In the genomic region with DNA sequence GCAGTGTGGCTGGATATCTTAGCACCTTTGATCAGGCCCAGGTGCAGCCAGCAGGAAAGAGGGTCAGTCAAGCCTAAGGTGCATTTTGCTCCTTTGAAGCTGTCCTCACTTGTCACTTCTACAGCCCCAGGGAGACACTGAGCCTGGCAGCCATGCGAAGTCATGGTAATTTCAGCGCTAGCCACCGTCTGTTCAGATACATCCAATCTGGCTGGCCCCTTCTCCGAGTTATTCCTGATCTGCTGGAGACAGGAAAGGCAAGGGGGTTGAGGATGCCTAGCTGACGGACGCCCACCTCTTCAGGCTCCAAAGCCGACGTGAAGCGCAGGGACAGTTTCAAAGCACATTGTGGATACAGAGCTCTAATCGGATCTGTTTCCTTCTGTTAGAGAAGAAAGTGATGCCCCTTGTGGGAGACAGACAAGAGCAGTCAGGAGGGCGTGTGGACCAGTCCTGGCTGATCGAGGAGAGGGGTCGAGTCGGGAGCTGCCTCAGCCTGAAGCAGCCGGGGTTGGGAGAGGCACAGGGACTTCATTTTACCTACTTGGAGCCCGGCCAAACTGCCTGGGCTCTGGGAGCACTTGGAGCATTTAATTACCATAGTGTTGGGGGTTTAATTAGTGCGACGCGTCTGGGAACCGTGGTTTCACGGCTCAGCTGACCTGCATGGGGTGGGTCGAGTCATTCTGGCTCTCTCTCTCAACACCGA, we compare ENCODE assay signal across 8 mouse cellular contexts. TPM values are rescaled to one million over a fixed set of nuclear protein-coding genes. Genes with fewer than 3 reads are reported as not detected.
DNase-seq lines count a peak whose midpoint lies in the region; ATAC-seq and TF ChIP-seq lines count a peak whose summit lies in the region.

No protein-coding gene starts in this region.

- peak; percentile 17 to 28 for DNase-seq in left cerebral cortex, adult 2 months (ENCODE audit: extremely low spot score in 1 of 2, low spot score in 2 of 2)
- no peak for DNase-seq in left cerebral cortex, adult 8-10 months (ENCODE audit: low spot score in 2 of 2)
- peak; percentile 17 for DNase-seq in cerebellum, adult 9-11 months
- DNase-seq in kidney, postnatal 4 days, result peak; percentile 67 to 78
- peak; percentile 77 for DNase-seq in midbrain, postnatal 0 days (ENCODE audit: low spot score)
- DNase-seq in spleen, postnatal 14 days (ENCODE audit: low spot score in 2 of 2), result no peak
- no peak for DNase-seq in spleen, postnatal 36 days (ENCODE audit: low spot score in 2 of 2)

- peaks cover 52% of the 10 kb centered on the region for H3K4me1 ChIP-seq in heart, embryonic 16.5 days (ENCODE audit: control insufficient read depth, insufficient read depth, low read length)
- H3K4me1 ChIP-seq in midbrain, postnatal 0 days (ENCODE audit: insufficient read depth, low read length), result no peaks in the 10 kb centered on the region; the same call in 1 of the 2 replicates

- H3K4me2 ChIP-seq in heart, embryonic 16.5 days (ENCODE audit: low read depth, low read length), result peak overlapping the region; percentile 48
- peak overlapping the region; percentile 16 for H3K4me2 ChIP-seq in midbrain, postnatal 0 days (ENCODE audit: low read depth, low read length, poor library complexity, severe bottlenecking)

- ATAC-seq in heart, embryonic 16.5 days (replicated peaks; ENCODE audit: extremely low read depth, insufficient read depth, low FRiP score), result no peak
- no peak for ATAC-seq in midbrain, postnatal 0 days (ENCODE audit: low FRiP score)

- no peak for TF ChIP-seq CTCF in left cerebral cortex, adult 2 months (IDR thresholded peaks at IDR 0.05)
- peak; percentile 13; the same call in 1 of the 2 replicates for TF ChIP-seq CTCF in midbrain, postnatal 0 days (IDR thresholded peaks at IDR 0.05)

- WGBS in heart, embryonic 16.5 days, result 20% methylated on average over 23 of the region's 23 CpGs
- 14% methylated on average over 23 of the region's 23 CpGs for WGBS in midbrain, postnatal 0 days

- H3K9ac ChIP-seq in heart, embryonic 16.5 days (ENCODE audit: low read length), result peak overlapping the region; percentile 59
- no peak overlapping the region for H3K9ac ChIP-seq in midbrain, postnatal 0 days (replicated peaks; ENCODE audit: low read length, poor library complexity, severe bottlenecking)

- intact Hi-C loops in left cerebral cortex, adult 2 months (cut with DNase I), result no loop called here

- peak overlapping the region; percentile 9; the same call in 1 of the 2 replicates for H3K4me3 ChIP-seq in left cerebral cortex, adult 2 months
- H3K4me3 ChIP-seq in heart, embryonic 16.5 days (ENCODE audit: low read length), result peak overlapping the region; percentile 15; the same call in 1 of the 2 replicates
- H3K4me3 ChIP-seq in midbrain, postnatal 0 days (ENCODE audit: low read depth, low read length), result no peak overlapping the region

- H3K9me3 ChIP-seq in heart, embryonic 16.5 days (replicated peaks; ENCODE audit: control insufficient read depth, low read length), result no peaks in the 10 kb centered on the region
- no peaks in the 10 kb centered on the region for H3K9me3 ChIP-seq in midbrain, postnatal 0 days (ENCODE audit: low read length)

- no peaks in the 10 kb centered on the region for H3K27me3 ChIP-seq in heart, embryonic 16.5 days (ENCODE audit: control insufficient read depth, insufficient read depth, low read length)
- no peaks in the 10 kb centered on the region for H3K27me3 ChIP-seq in midbrain, postnatal 0 days (ENCODE audit: insufficient read depth, low read length)

- H3K36me3 ChIP-seq in heart, embryonic 16.5 days (ENCODE audit: control insufficient read depth, insufficient read depth), result no peaks in the 10 kb centered on the region
- no peaks in the 10 kb centered on the region for H3K36me3 ChIP-seq in midbrain, postnatal 0 days (ENCODE audit: insufficient read depth, low read length)

- peak overlapping the region; percentile 13 for H3K27ac ChIP-seq in left cerebral cortex, adult 2 months
- peak overlapping the region; percentile 77 for H3K27ac ChIP-seq in heart, embryonic 16.5 days (ENCODE audit: low read length)
- H3K27ac ChIP-seq in midbrain, postnatal 0 days (ENCODE audit: low read depth, low read length), result no peak overlapping the region

RNA-seq across cellular contexts. Expression of a gene that starts 27.3 kb away (rescaled TPM):
- 1 to 10 TPM; 6.8 to 7.7 TPM for total RNA-seq in left cerebral cortex, adult 2 months (2021)
- total RNA-seq in left cerebral cortex, adult 8-10 months (2022), result 1 to 10 TPM; 5.6 to 6.7 (median 6.1) TPM
- 13.5 and 15.3 TPM in 2 replicates for polyA plus RNA-seq in heart, embryonic 16.5 days (2015; fragmentation: Nextera tagmentation; extraction: Ambion mirVana)
- total RNA-seq in midbrain, postnatal 0 days (2014; rRNA removed), result 10.8 and 14.2 TPM in 2 replicates
- 1.3 and 1.8 TPM in 2 replicates for polyA plus RNA-seq in midbrain, postnatal 0 days (2015; fragmentation: Nextera tagmentation; extraction: Ambion mirVana)

RNA-seq across cellular contexts. Expression of a gene that starts 44.0 kb away (rescaled TPM):
- 1 to 10 TPM; 2.5 to 5.0 TPM for total RNA-seq in left cerebral cortex, adult 2 months (2021)
- 1 to 10 TPM; 4.1 to 5.0 (median 4.4) TPM for total RNA-seq in left cerebral cortex, adult 8-10 months (2022)
- 27.9 and 29.0 TPM in 2 replicates for polyA plus RNA-seq in heart, embryonic 16.5 days (2015; fragmentation: Nextera tagmentation; extraction: Ambion mirVana)
- total RNA-seq in midbrain, postnatal 0 days (2014; rRNA removed), result 9.2 and 15.6 TPM in 2 replicates
- polyA plus RNA-seq in midbrain, postnatal 0 days (2015; fragmentation: Nextera tagmentation; extraction: Ambion mirVana), result 6.4 TPM in 2 replicates

RNA-seq across cellular contexts. Expression of a gene that starts 47.9 kb away (rescaled TPM):
- total RNA-seq in left cerebral cortex, adult 2 months (2021), result 10 to 100 TPM; 27.0 TPM
- total RNA-seq in left cerebral cortex, adult 8-10 months (2022), result 10 to 100 TPM; 21.3 to 27.5 (median 22.6) TPM
- 25.2 and 27.8 TPM in 2 replicates for polyA plus RNA-seq in heart, embryonic 16.5 days (2015; fragmentation: Nextera tagmentation; extraction: Ambion mirVana)
- total RNA-seq in midbrain, postnatal 0 days (2014; rRNA removed), result 37.7 and 52.6 TPM in 2 replicates
- polyA plus RNA-seq in midbrain, postnatal 0 days (2015; fragmentation: Nextera tagmentation; extraction: Ambion mirVana), result 95.0 and 99.5 TPM in 2 replicates

RNA-seq across cellular contexts. Expression of a gene that starts 47.9 kb away (rescaled TPM):
- 10 to 100 TPM; 37.6 to 37.9 TPM for total RNA-seq in left cerebral cortex, adult 2 months (2021)
- 10 to 100 TPM; 33.2 to 39.7 (median 37.7) TPM for total RNA-seq in left cerebral cortex, adult 8-10 months (2022)
- polyA plus RNA-seq in heart, embryonic 16.5 days (2015; fragmentation: Nextera tagmentation; extraction: Ambion mirVana), result 42.1 and 48.6 TPM in 2 replicates
- total RNA-seq in midbrain, postnatal 0 days (2014; rRNA removed), result 26.4 and 40.8 TPM in 2 replicates
- 25.1 and 26.5 TPM in 2 replicates for polyA plus RNA-seq in midbrain, postnatal 0 days (2015; fragmentation: Nextera tagmentation; extraction: Ambion mirVana)

RNA-seq across cellular contexts. Expression of a gene that starts 52.9 kb away (rescaled TPM):
- total RNA-seq in left cerebral cortex, adult 2 months (2021), result 10 to 100 TPM; 52.8 to 56.0 TPM
- 10 to 100 TPM; 52.8 to 60.2 (median 57.6) TPM for total RNA-seq in left cerebral cortex, adult 8-10 months (2022)
- 159 and 204 TPM in 2 replicates for polyA plus RNA-seq in heart, embryonic 16.5 days (2015; fragmentation: Nextera tagmentation; extraction: Ambion mirVana)
- 83.9 and 97.2 TPM in 2 replicates for total RNA-seq in midbrain, postnatal 0 days (2014; rRNA removed)
- polyA plus RNA-seq in midbrain, postnatal 0 days (2015; fragmentation: Nextera tagmentation; extraction: Ambion mirVana), result 157 and 170 TPM in 2 replicates

Comparison
In these comparisons a context has a peak if more than half of its experiments do, and no peak if none do; other contexts are left out.
1. DNase-seq: peak in left cerebral cortex, adult 2 months (2 of 2), cerebellum, adult 9-11 months (single experiment), kidney, postnatal 4 days (2 of 2) and midbrain, postnatal 0 days (single experiment); none in left cerebral cortex, adult 8-10 months (0 of 2), spleen, postnatal 14 days (0 of 2) and spleen, postnatal 36 days (0 of 2).